Mouse (Mus musculus) lung, adult 18-20 months (tissue): ENCODE measurements at regions not wholly inside any gene's neighbourhood (a gene's known extent, or its start where the extent isn't known, plus 50 kb on each side); places are given as distances from the start of the nearest gene placed in this dataset.
"Not testable (repeated sequence)": the region's sequence is repeated elsewhere in the genome, so short reads cannot be mapped to it uniquely, and the experiment has no call there.

ENCODE experiments used
- DNase-seq, 2 experiments: peaks; one replicate each; pipeline ENCODE4 v3.0.0; 2022; ENCODE audit warnings: mixed read lengths in 2 of 2

GRCm38 (mm10) chr12:29050516-29051251 lies 299.1 kb downstream of the Eipr1 start:
- DNase-seq, result no peak

GRCm38 (mm10) chr12:29054367-29054766 lies 302.8 kb downstream of the Eipr1 start:
- no peak for DNase-seq

- no peak for DNase-seq
Observed at GRCm38 (mm10) chr12:29062025-29062637, 310.5 kb downstream of the Eipr1 start.

GRCm38 (mm10) chr12:29062801-29063200 lies 311.2 kb downstream of the Eipr1 start:
- DNase-seq, result no peak

- DNase-seq, result no peak
Observed at GRCm38 (mm10) chr12:29068180-29068579, 316.6 kb downstream of the Eipr1 start.

- no peak for DNase-seq
Observed at GRCm38 (mm10) chr12:29075096-29075852, 323.7 kb downstream of the Eipr1 start.

- no peak for DNase-seq
Observed at GRCm38 (mm10) chr12:29076606-29077005, 325.0 kb downstream of the Eipr1 start.

- DNase-seq, result no peak
Observed at GRCm38 (mm10) chr12:29079011-29079410, 327.4 kb downstream of the Eipr1 start.

- DNase-seq, result no peak
Observed at GRCm38 (mm10) chr12:29083426-29084221, 332.0 kb downstream of the Eipr1 start.

GRCm38 (mm10) chr12:29087245-29087644 lies 335.6 kb downstream of the Eipr1 start:
- not testable (repeated sequence) for DNase-seq

GRCm38 (mm10) chr12:29089634-29090033 lies 338.0 kb downstream of the Eipr1 start:
- DNase-seq, result no peak

- DNase-seq, result no peak
Observed at GRCm38 (mm10) chr12:29090451-29090850, 338.8 kb downstream of the Eipr1 start.

- no peak for DNase-seq
Observed at GRCm38 (mm10) chr12:29095406-29096032, 343.9 kb downstream of the Eipr1 start.

GRCm38 (mm10) chr12:29096033-29096913 lies 344.7 kb downstream of the Eipr1 start:
- no peak for DNase-seq

- no peak for DNase-seq
Observed at GRCm38 (mm10) chr12:29100042-29100570, 348.5 kb downstream of the Eipr1 start.

- no peak for DNase-seq
Observed at GRCm38 (mm10) chr12:29106893-29107719, 355.5 kb downstream of the Eipr1 start.

GRCm38 (mm10) chr12:29107720-29108051 lies 356.1 kb downstream of the Eipr1 start:
- DNase-seq, result no peak

GRCm38 (mm10) chr12:29118336-29118735 lies 366.7 kb downstream of the Eipr1 start:
- no peak for DNase-seq

GRCm38 (mm10) chr12:29121159-29121558 lies 369.6 kb downstream of the Eipr1 start:
- DNase-seq, result no peak

GRCm38 (mm10) chr12:29122931-29123330 lies 371.3 kb downstream of the Eipr1 start:
- DNase-seq, result no peak
